Mouse (Mus musculus) MEL (cell line): Measurements from ENCODE around the gene Olfm2. TPM values are rescaled to one million over a fixed set of nuclear protein-coding genes. Genes with fewer than 3 reads are reported as not detected.
A peak's percentile ranks its signal among the peaks of the same experiment; 100 is the strongest.

ENCODE experiments used
- DNase-seq: peaks from one replicate; pipeline ENCODE4 v3.0.0; 2011; ENCODE audit warnings: low read depth, low spot score
- H3K27ac ChIP-seq: 2 replicates; pipeline ENCODE4 v1.5.1; 2012; ENCODE audit warnings: low read depth, mild to moderate bottlenecking, control low read depth, low read length, moderate library complexity; ENCODE audit not compliant: control insufficient read depth
- H3K27me3 ChIP-seq, 2 experiments: fragments of 150-350 bp in 1 of 2; sonication (generic) in 1 of 2; 2 replicates each; pipeline ENCODE4 v1.6.1; 2012; ENCODE audit warnings: low read length in 2 of 2, mild to moderate bottlenecking in 2 of 2, improper control_type of control experiment in 1 of 2, moderate library complexity in 1 of 2; ENCODE audit not compliant: insufficient read depth in 2 of 2, control insufficient read depth in 1 of 2
- H3K36me3 ChIP-seq, 2 experiments: 2 replicates each; pipeline ENCODE4 v1.6.1; 2012 to 2014; ENCODE audit warnings: low read length in 2 of 2, improper control_type of control experiment in 1 of 2, inconsistent platforms in 1 of 2, mild to moderate bottlenecking in 1 of 2; ENCODE audit not compliant: insufficient read depth in 2 of 2, control insufficient read depth in 1 of 2
- H3K4me1 ChIP-seq, 2 experiments: fragments of 150-350 bp in 1 of 2; sonication (generic) in 1 of 2; 2 replicates each; pipeline ENCODE4 v1.6.1; 2012; ENCODE audit warnings: low read length in 2 of 2, improper control_type of control experiment in 1 of 2, mild to moderate bottlenecking in 1 of 2; ENCODE audit not compliant: insufficient read depth in 2 of 2, control insufficient read depth in 1 of 2
- H3K4me3 ChIP-seq, 2 experiments: fragments of 150-350 bp in 1 of 2; sonication (generic) in 1 of 2; 2 replicates each; pipeline ENCODE4 v1.5.1; 2012; ENCODE audit warnings: low read depth in 2 of 2, low read length in 2 of 2, mild to moderate bottlenecking in 2 of 2, moderate library complexity in 2 of 2, control low read depth in 1 of 2, improper control_type of control experiment in 1 of 2; ENCODE audit not compliant: control insufficient read depth in 1 of 2, insufficient read depth in 1 of 2
- H3K79me2 ChIP-seq: 2 replicates; pipeline ENCODE4 v1.6.1; 2012; ENCODE audit warnings: mild to moderate bottlenecking, low read length, moderate library complexity; ENCODE audit not compliant: control insufficient read depth, poor library complexity, insufficient read depth
- H3K9ac ChIP-seq: 2 replicates; pipeline ENCODE4 v1.6.1; 2012; ENCODE audit warnings: low read depth, mild to moderate bottlenecking, control low read depth, low read length, moderate library complexity; ENCODE audit not compliant: control insufficient read depth, poor library complexity, severe bottlenecking
- H3K9me3 ChIP-seq: fragments of 150-350 bp; sonication (generic); replicated peaks from 2 replicates; pipeline ENCODE4 v1.6.1; 2012; ENCODE audit warnings: mild to moderate bottlenecking, low read length, improper control_type of control experiment, moderate library complexity; ENCODE audit not compliant: insufficient read depth
- CTCF ChIP-seq, 3 experiments: IDR thresholded peaks in 2 of 3; conservative IDR thresholded peaks in 1 of 3; 2 replicates each; pipeline ENCODE4 v1.5.1; 2011 to 2012; ENCODE audit warnings: low read length in 3 of 3, low read depth in 2 of 3, mild to moderate bottlenecking in 2 of 3, improper control_type of control experiment in 1 of 3, inconsistent platforms in 1 of 3, mixed read lengths in 1 of 3, moderate library complexity in 1 of 3; ENCODE audit not compliant: control insufficient read depth in 1 of 3, insufficient read depth in 1 of 3, poor library complexity in 1 of 3, severe bottlenecking in 1 of 3
- ELF1 ChIP-seq: IDR thresholded peaks from 2 replicates; pipeline ENCODE4 v1.6.1; 2014; ENCODE audit warnings: low read depth, mild to moderate bottlenecking, inconsistent platforms, low read length, improper control_type of control experiment, moderate library complexity
- GABPA ChIP-seq: IDR thresholded peaks from 2 replicates; pipeline ENCODE4 v1.6.1; 2012; ENCODE audit warnings: low read depth, mild to moderate bottlenecking, inconsistent platforms, low read length, improper control_type of control experiment, moderate library complexity
- HCFC1 ChIP-seq: IDR thresholded peaks from 2 replicates; pipeline ENCODE4 v1.6.1; 2012; ENCODE audit warnings: low read depth, mild to moderate bottlenecking, inconsistent platforms, low read length, improper control_type of control experiment, moderate library complexity
- MAFK ChIP-seq: IDR thresholded peaks from 2 replicates; pipeline ENCODE4 v1.6.1; 2011; ENCODE audit warnings: low read depth, mild to moderate bottlenecking, low read length, improper control_type of control experiment, borderline replicate concordance
- MAZ ChIP-seq: IDR thresholded peaks from 2 replicates; pipeline ENCODE4 v1.6.1; 2012; ENCODE audit warnings: low read depth, mild to moderate bottlenecking, inconsistent platforms, low read length, improper control_type of control experiment
- MYC ChIP-seq: IDR thresholded peaks from 2 replicates; pipeline ENCODE4 v1.6.1; 2011; ENCODE audit warnings: low read depth, mild to moderate bottlenecking, low read length, improper control_type of control experiment, moderate library complexity
- NELFE ChIP-seq: IDR thresholded peaks from 2 replicates; pipeline ENCODE4 v1.6.1; 2011; ENCODE audit warnings: low read depth, low read length, improper control_type of control experiment
- NRF1 ChIP-seq: IDR thresholded peaks from 2 replicates; pipeline ENCODE4 v1.6.1; 2014; ENCODE audit warnings: low read depth, mild to moderate bottlenecking, inconsistent platforms, low read length, improper control_type of control experiment, moderate library complexity; ENCODE audit not compliant: poor library complexity, insufficient read depth, severe bottlenecking
- POLR2AphosphoS2 ChIP-seq: IDR thresholded peaks from 2 replicates; pipeline ENCODE4 v1.6.1; 2011; ENCODE audit warnings: low read length, improper control_type of control experiment
- POLR2AphosphoS5 ChIP-seq: IDR thresholded peaks from 2 replicates; pipeline ENCODE4 v1.6.1; 2012; ENCODE audit warnings: low read depth, borderline replicate concordance, mild to moderate bottlenecking, inconsistent platforms, low read length, moderate library complexity, mixed read lengths
- SMC3 ChIP-seq: IDR thresholded peaks from 2 replicates; pipeline ENCODE4 v1.6.1; 2011; ENCODE audit warnings: low read depth, low read length, improper control_type of control experiment
- TAL1 ChIP-seq: IDR thresholded peaks from 2 replicates; pipeline ENCODE4 v1.6.1; 2012; ENCODE audit warnings: mild to moderate bottlenecking, inconsistent platforms, low read length, moderate library complexity, mixed read lengths
- TBP ChIP-seq: IDR thresholded peaks from 2 replicates; pipeline ENCODE4 v1.8.0; 2011; ENCODE audit warnings: low read depth, low read length, improper control_type of control experiment
- USF2 ChIP-seq, 2 experiments: IDR thresholded peaks; 2 replicates each; pipeline ENCODE4 v1.6.1; 2011 to 2012; ENCODE audit warnings: improper control_type of control experiment in 2 of 2, low read length in 2 of 2, borderline replicate concordance in 1 of 2, inconsistent platforms in 1 of 2, low read depth in 1 of 2, mild to moderate bottlenecking in 1 of 2; ENCODE audit not compliant: insufficient read depth in 1 of 2
- polyA plus RNA-seq, 2 experiments: library from polyadenylated mRNA; stranded (reverse) in 1 of 2; unstranded in 1 of 2; fragments of >175 nt in 1 of 2; fragments of >200 nt in 1 of 2; gene quantifications; 2 replicates each; pipeline versions ENCODE4 v1.2.1 to v1.2.4; 2012; ENCODE audit warnings: low replicate concordance in 2 of 2, low read depth in 1 of 2; ENCODE audit not compliant: insufficient read length in 2 of 2, insufficient read depth in 1 of 2, missing spikeins in 1 of 2
- total RNA-seq: library from RNA; depleted of rRNA; stranded (reverse); fragments of 300-350 nt; gene quantifications from 2 replicates; pipeline ENCODE4 v1.2.3, GENCODE M21; 2012

Gene Olfm2
- total and polyA plus RNA-seq, 3 experiments = 0.54 to 1.9 TPM; not detected in 1

- Histone ChIP-seq H3K27me3 (peaks cover 2% of the 10 kb centered on the region in 2 experiments; a peak in 1 of 4 replicates), H3K4me3 (no peak overlapping the region), H3K4me1 (no peaks in the 10 kb centered on the region), H3K27ac (no peak overlapping the region), H3K9ac (no peak overlapping the region), H3K9me3 (no peaks in the 10 kb centered on the region), H3K36me3 (no peaks in the 10 kb centered on the region), H3K79me2 (no peaks in the 10 kb centered on the region)
- no peak for DNase-seq
- TF ChIP-seq POLR2AphosphoS2 (no peak), POLR2AphosphoS5 (peak; percentile 96; the same call in 1 of the 2 replicates)
Measured at GRCm38 (mm10) chr9:20705420-20705819, 40.7 kb downstream of the Olfm2 start.

GRCm38 (mm10) chr9:20703832-20704380, 42.2 kb downstream of the Olfm2 start:
- no peaks in the 10 kb centered on the region for H3K9me3 ChIP-seq
- no peaks in the 10 kb centered on the region for H3K79me2 ChIP-seq
- H3K27me3 ChIP-seq = peaks cover 2% of the 10 kb centered on the region in 2 experiments; a peak in 1 of 4 replicates
- H3K27ac ChIP-seq = no peak overlapping the region
- H3K4me1 ChIP-seq = no peaks in the 10 kb centered on the region
- no peak for DNase-seq
- no peak overlapping the region for H3K4me3 ChIP-seq
- no peak for TF ChIP-seq CTCF (IDR thresholded peaks at IDR 0.05 in 2 of 3, conservative IDR thresholded peaks at IDR 0.05 in 1 of 3; ENCODE audit: control insufficient read depth in 1 of 3, insufficient read depth in 1 of 3, low read depth in 2 of 3, low read length in 3 of 3, poor library complexity in 1 of 3, severe bottlenecking in 1 of 3)
- TF ChIP-seq POLR2AphosphoS2 = no peak
- H3K36me3 ChIP-seq = no peaks in the 10 kb centered on the region
- H3K9ac ChIP-seq = no peak overlapping the region

- Histone ChIP-seq H3K4me3 (no peak overlapping the region), H3K9me3 (no peaks in the 10 kb centered on the region), H3K9ac (no peak overlapping the region), H3K27ac (no peak overlapping the region), H3K36me3 (no peaks in the 10 kb centered on the region), H3K79me2 (no peaks in the 10 kb centered on the region), H3K4me1 (no peaks in the 10 kb centered on the region), H3K27me3 (peaks cover 3 to 15% of the 10 kb centered on the region in 2 experiments)
- DNase-seq = no peak
- TF ChIP-seq USF2 (IDR thresholded peaks at IDR 0.05; ENCODE audit: borderline replicate concordance in 1 of 2, insufficient read depth in 1 of 2, low read depth in 1 of 2, low read length in 2 of 2) (no peak), ELF1 (no peak), MAFK (no peak), GABPA (no peak), HCFC1 (no peak), NRF1 (no peak), MAZ (no peak), TAL1 (no peak), NELFE (no peak), TBP (no peak), MYC (no peak), SMC3 (no peak)
Measured at GRCm38 (mm10) chr9:20697466-20697865, 48.7 kb downstream of the Olfm2 start.
